Mouse (Mus musculus): Measurements from ENCODE around the gene Neurl1a.

GRCm38 (mm10) chr19:47135568-47135967 is 43.1 kb upstream of the Neurl1a start:
- TF ChIP-seq CTCF (IDR thresholded peaks at IDR 0.05; ENCODE audit: low read depth, low read length): no peak
- TF ChIP-seq POLR2A (IDR thresholded peaks at IDR 0.05; ENCODE audit: extremely low read depth, insufficient read depth, low read length): no peak

Measured in liver, adult 2 months (tissue).